In the genomic region with DNA sequence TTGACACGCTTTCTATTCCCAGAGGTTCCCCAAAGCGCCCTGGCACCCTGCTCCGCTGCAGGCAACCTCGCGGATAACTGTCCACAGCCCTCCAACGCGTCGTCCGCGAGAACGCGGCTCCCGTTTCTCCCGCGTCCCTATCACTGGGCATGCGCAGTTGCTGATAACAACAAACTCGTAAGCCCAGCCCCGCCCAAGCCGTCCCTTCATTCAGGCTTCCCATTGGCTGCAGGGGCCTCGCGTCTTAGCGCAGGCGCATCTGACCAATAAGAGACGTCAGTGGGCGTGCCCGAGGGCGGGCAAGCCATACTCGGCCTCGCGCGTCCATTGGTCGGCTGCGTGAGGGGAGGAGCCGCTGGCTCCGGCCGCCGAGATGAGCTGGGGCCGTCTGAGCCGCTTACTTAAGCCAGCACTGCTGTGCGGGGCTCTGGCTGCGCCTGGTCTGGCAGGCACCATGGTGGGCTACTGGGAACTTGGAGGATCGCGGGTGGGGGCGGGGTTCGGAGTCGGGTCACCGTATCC, we compare ENCODE assay signal across 8 mouse cellular contexts. TPM values are rescaled to one million over a fixed set of nuclear protein-coding genes. Genes with fewer than 3 reads are reported as not detected.
DNase-seq lines count a peak whose midpoint lies in the region; ATAC-seq and TF ChIP-seq lines count a peak whose summit lies in the region.

No protein-coding gene starts in this region.

- H3K9ac ChIP-seq in forebrain, embryonic 16.5 days (replicated peaks; ENCODE audit: low read depth, low read length): peak overlapping the region; percentile 91
- H3K9ac ChIP-seq in lung, embryonic 15.5 days: peak overlapping the region; percentile 86

- peak overlapping the region; percentile 85 for H3K4me3 ChIP-seq in G1E (ENCODE audit: low read depth, low read length)
- peak overlapping the region; percentile 80 for H3K4me3 ChIP-seq in forebrain, embryonic 16.5 days (replicated peaks; ENCODE audit: low read length)
- peak overlapping the region; percentile 87 for H3K4me3 ChIP-seq in lung, embryonic 15.5 days

- H3K4me2 ChIP-seq in forebrain, embryonic 16.5 days (ENCODE audit: low read length): peak overlapping the region; percentile 84
- H3K4me2 ChIP-seq in lung, embryonic 15.5 days: peak overlapping the region; percentile 82

- DNase-seq in G1E (ENCODE audit: low spot score): peak; percentile 97
- DNase-seq in cerebellum, adult 18-20 months: peak; percentile 99 to 100
- peak; percentile 100 for DNase-seq in heart, postnatal 4 days
- DNase-seq in layer of hippocampus, adult 8-10 months (ENCODE audit: low spot score in 2 of 2): peak; percentile 100
- peak; percentile 100 for DNase-seq in ovary, adult 18-20 months (ENCODE audit: low spot score)
- peak; percentile 100 for DNase-seq in thymus, postnatal 0 days (ENCODE audit: low spot score)

- under 1% methylated on average over 43 of the region's 47 CpGs for WGBS in forebrain, embryonic 16.5 days
- WGBS in lung, embryonic 15.5 days: under 1% methylated on average over 46 of the region's 47 CpGs

- H3K27me3 ChIP-seq in G1E (ENCODE audit: insufficient read depth, low read length): no peaks in the 10 kb centered on the region
- no peaks in the 10 kb centered on the region for H3K27me3 ChIP-seq in forebrain, embryonic 16.5 days (replicated peaks; ENCODE audit: control insufficient read depth, insufficient read depth, low read length)
- H3K27me3 ChIP-seq in lung, embryonic 15.5 days: no peaks in the 10 kb centered on the region

- no peaks in the 10 kb centered on the region for H3K9me3 ChIP-seq in G1E (replicated peaks)
- H3K9me3 ChIP-seq in forebrain, embryonic 16.5 days (ENCODE audit: control insufficient read depth, low read length): no peaks in the 10 kb centered on the region
- no peaks in the 10 kb centered on the region for H3K9me3 ChIP-seq in lung, embryonic 15.5 days

- ATAC-seq in G1E (ENCODE audit: extremely low read depth, insufficient number of reproducible peaks, low FRiP score, poor library complexity, severe bottlenecking): peak; percentile 95
- peak; percentile 96 for ATAC-seq in forebrain, embryonic 16.5 days
- ATAC-seq in lung, embryonic 15.5 days (ENCODE audit: borderline replicate concordance, extremely low read depth, low FRiP score, low TSS enrichment): peak; percentile 97

- peaks cover 86% of the 10 kb centered on the region for H3K4me1 ChIP-seq in G1E (ENCODE audit: insufficient read depth, low read depth, low read length)
- peaks cover 21% of the 10 kb centered on the region for H3K4me1 ChIP-seq in forebrain, embryonic 16.5 days (replicated peaks; ENCODE audit: control insufficient read depth, insufficient read depth, low read length)
- H3K4me1 ChIP-seq in lung, embryonic 15.5 days: peaks cover 44% of the 10 kb centered on the region

- H3K27ac ChIP-seq in forebrain, embryonic 16.5 days (ENCODE audit: low read length): peak overlapping the region; percentile 92
- H3K27ac ChIP-seq in lung, embryonic 15.5 days: peak overlapping the region; percentile 99

- TF ChIP-seq CTCF in G1E (IDR thresholded peaks at IDR 0.05; ENCODE audit: low read depth, low read length): no peak

- peaks cover 38% of the 10 kb centered on the region for H3K36me3 ChIP-seq in G1E (replicated peaks)
- H3K36me3 ChIP-seq in forebrain, embryonic 16.5 days (ENCODE audit: control insufficient read depth, insufficient read depth): peaks cover 2% of the 10 kb centered on the region
- peaks cover 28% of the 10 kb centered on the region for H3K36me3 ChIP-seq in lung, embryonic 15.5 days

RNA-seq across cellular contexts. Expression of gene Gpx4, which starts 6.4 kb away (rescaled TPM):
- total RNA-seq in G1E (2014; fragmentation: Nextera tagmentation) (274 and 290 TPM in 2 replicates), G1E (2017) (767 and 808 TPM in 2 replicates)
- 1,138 and 1,173 TPM in 2 replicates for polyA plus RNA-seq in G1E (2012)
- 443 and 475 TPM in 2 replicates for polyA plus RNA-seq in forebrain, embryonic 16.5 days (2015; fragmentation: Nextera tagmentation; extraction: Ambion mirVana)
- total RNA-seq in heart, postnatal 4 days (2021): 100 to 1,000 TPM; 450 to 489 TPM
- total RNA-seq in layer of hippocampus, adult 8-10 months (2022): 100 to 1,000 TPM; 433 to 528 (median 468) TPM
- 523 and 535 TPM in 2 replicates for polyA plus RNA-seq in lung, embryonic 15.5 days (2015; fragmentation: Nextera tagmentation; extraction: Ambion mirVana)
- polyA plus RNA-seq in thymus, postnatal 0 days (2015; fragmentation: Nextera tagmentation; extraction: Ambion mirVana): 640 and 681 TPM in 2 replicates

RNA-seq across cellular contexts. Expression of gene Polr2e, which starts 13.7 kb away (rescaled TPM):
- total RNA-seq in G1E (2014; fragmentation: Nextera tagmentation) (74.3 and 90.2 TPM in 2 replicates), G1E (2017) (54.6 TPM in 2 replicates)
- polyA plus RNA-seq in G1E (2012): 148 and 206 TPM in 2 replicates
- polyA plus RNA-seq in forebrain, embryonic 16.5 days (2015; fragmentation: Nextera tagmentation; extraction: Ambion mirVana): 173 and 178 TPM in 2 replicates
- 10 to 100 TPM; 66.6 to 70.7 TPM for total RNA-seq in heart, postnatal 4 days (2021)
- total RNA-seq in layer of hippocampus, adult 8-10 months (2022): 10 to 100 TPM; 64.2 to 86.7 (median 75.4) TPM
- polyA plus RNA-seq in lung, embryonic 15.5 days (2015; fragmentation: Nextera tagmentation; extraction: Ambion mirVana): 223 and 225 TPM in 2 replicates
- 153 and 158 TPM in 2 replicates for polyA plus RNA-seq in thymus, postnatal 0 days (2015; fragmentation: Nextera tagmentation; extraction: Ambion mirVana)

RNA-seq across cellular contexts. Expression of gene Arhgap45, which starts 36.9 kb away (rescaled TPM):
- 56.7 and 59.4 TPM in 2 replicates for total RNA-seq in G1E (2014; fragmentation: Nextera tagmentation)
- total RNA-seq in G1E (2017): 104 and 113 TPM in 2 replicates
- 179 and 186 TPM in 2 replicates for polyA plus RNA-seq in G1E (2012)
- polyA plus RNA-seq in forebrain, embryonic 16.5 days (2015; fragmentation: Nextera tagmentation; extraction: Ambion mirVana): 1.2 and 1.8 TPM in 2 replicates
- 1 to 10 TPM; 4.0 to 4.1 TPM for total RNA-seq in heart, postnatal 4 days (2021)
- total RNA-seq in layer of hippocampus, adult 8-10 months (2022): 10 to 100 TPM in 2 of 4 experiments, 1 to 10 TPM in 2; 2.8 to 14.1 (median 8.2) TPM
- 16.8 and 19.8 TPM in 2 replicates for polyA plus RNA-seq in lung, embryonic 15.5 days (2015; fragmentation: Nextera tagmentation; extraction: Ambion mirVana)
- polyA plus RNA-seq in thymus, postnatal 0 days (2015; fragmentation: Nextera tagmentation; extraction: Ambion mirVana): 179 and 206 TPM in 2 replicates

RNA-seq across cellular contexts. Expression of gene Sbno2, which starts 52.1 kb away (rescaled TPM):
- total RNA-seq in G1E (2014; fragmentation: Nextera tagmentation): 24.7 and 34.2 TPM in 2 replicates
- 18.0 and 18.1 TPM in 2 replicates for total RNA-seq in G1E (2017)
- 34.8 and 37.4 TPM in 2 replicates for polyA plus RNA-seq in G1E (2012)
- 13.1 and 14.9 TPM in 2 replicates for polyA plus RNA-seq in forebrain, embryonic 16.5 days (2015; fragmentation: Nextera tagmentation; extraction: Ambion mirVana)
- 10 to 100 TPM; 19.0 to 19.4 TPM for total RNA-seq in heart, postnatal 4 days (2021)
- 10 to 100 TPM; 19.9 to 52.8 (median 29.8) TPM for total RNA-seq in layer of hippocampus, adult 8-10 months (2022)
- polyA plus RNA-seq in lung, embryonic 15.5 days (2015; fragmentation: Nextera tagmentation; extraction: Ambion mirVana): 15.5 and 16.6 TPM in 2 replicates
- polyA plus RNA-seq in thymus, postnatal 0 days (2015; fragmentation: Nextera tagmentation; extraction: Ambion mirVana): 18.3 and 19.7 TPM in 2 replicates

RNA-seq across cellular contexts. Expression of gene Abca7, which starts 57.0 kb away (rescaled TPM):
- total RNA-seq in G1E (2014; fragmentation: Nextera tagmentation): 17.4 and 35.9 TPM in 2 replicates
- total RNA-seq in G1E (2017): 12.1 and 15.2 TPM in 2 replicates
- polyA plus RNA-seq in G1E (2012): 21.1 and 21.6 TPM in 2 replicates
- 3.9 and 4.7 TPM in 2 replicates for polyA plus RNA-seq in forebrain, embryonic 16.5 days (2015; fragmentation: Nextera tagmentation; extraction: Ambion mirVana)
- 1 to 10 TPM; 6.9 to 8.1 TPM for total RNA-seq in heart, postnatal 4 days (2021)
- 10 to 100 TPM; 12.4 to 13.6 (median 13.3) TPM for total RNA-seq in layer of hippocampus, adult 8-10 months (2022)
- 3.5 and 4.3 TPM in 2 replicates for polyA plus RNA-seq in lung, embryonic 15.5 days (2015; fragmentation: Nextera tagmentation; extraction: Ambion mirVana)
- polyA plus RNA-seq in thymus, postnatal 0 days (2015; fragmentation: Nextera tagmentation; extraction: Ambion mirVana): 5.2 and 5.8 TPM in 2 replicates

Comparison
In these comparisons a context has a peak if more than half of its experiments do, and no peak if none do; other contexts are left out.
1. Peak in every context shown above with its lines: DNase-seq, ATAC-seq, H3K4me3 ChIP-seq and H3K27ac ChIP-seq.